Mouse (Mus musculus) heart, embryonic 14.5 days (tissue): ENCODE measurements at regions not wholly inside any gene's neighbourhood (a gene's known extent, or its start where the extent isn't known, plus 50 kb on each side); places are given as distances from the start of the nearest gene placed in this dataset.

Source experiments
- ATAC-seq: fragments of 200-750 bp; cut with Nextera tagmentation; 2 replicates; pipeline ENCODE4 v1.8.0; 2017; ENCODE audit warnings: low read depth, moderate TSS enrichment; ENCODE audit not compliant: insufficient number of reproducible peaks, insufficient read depth, low FRiP score
- H3K27ac ChIP-seq, 2 experiments: fragments of 200-500 bp in 1 of 2; fragments of 300-500 bp in 1 of 2; sonication (generic) in 1 of 2; replicated peaks in 1 of 2; 2 replicates each; pipeline ENCODE4 v1.5.1; 2012 to 2014; ENCODE audit warnings: low read depth in 2 of 2, low read length in 2 of 2, control low read depth in 1 of 2, mild to moderate bottlenecking in 1 of 2, mixed read lengths in 1 of 2; ENCODE audit not compliant: control insufficient read depth in 1 of 2, insufficient read depth in 1 of 2
- H3K27me3 ChIP-seq: fragments of 300-500 bp; sonication (generic); 2 replicates; pipeline ENCODE4 v1.6.1; 2014; ENCODE audit warnings: mild to moderate bottlenecking, low read length, control low read depth; ENCODE audit not compliant: control insufficient read depth, insufficient read depth
- H3K36me3 ChIP-seq: fragments of 300-500 bp; sonication (generic); 2 replicates; pipeline ENCODE4 v1.6.1; 2014; ENCODE audit warnings: mild to moderate bottlenecking, control low read depth, low read length, mixed read lengths; ENCODE audit not compliant: control insufficient read depth, insufficient read depth
- H3K4me1 ChIP-seq, 2 experiments: fragments of 200-500 bp in 1 of 2; fragments of 300-500 bp in 1 of 2; sonication (generic) in 1 of 2; 2 replicates each; pipeline ENCODE4 v1.6.1; 2012 to 2014; ENCODE audit warnings: low read length in 2 of 2, control low read depth in 1 of 2, mixed read lengths in 1 of 2; ENCODE audit not compliant: control insufficient read depth in 2 of 2, insufficient read depth in 2 of 2
- H3K4me2 ChIP-seq: fragments of 300-500 bp; sonication (generic); 2 replicates; pipeline ENCODE4 v1.6.1; 2014; ENCODE audit warnings: mild to moderate bottlenecking, low read length
- H3K4me3 ChIP-seq, 2 experiments: fragments of 200-500 bp in 1 of 2; fragments of 300-500 bp in 1 of 2; sonication (generic) in 1 of 2; 2 replicates each; pipeline ENCODE4 v1.5.1; 2012 to 2014; ENCODE audit warnings: low read length in 2 of 2, mild to moderate bottlenecking in 2 of 2, control low read depth in 1 of 2, low read depth in 1 of 2, moderate library complexity in 1 of 2; ENCODE audit not compliant: control insufficient read depth in 1 of 2, insufficient read depth in 1 of 2
- H3K9ac ChIP-seq: fragments of 300-500 bp; sonication (generic); 2 replicates; pipeline ENCODE4 v1.6.1; 2014; ENCODE audit warnings: mild to moderate bottlenecking, low read length
- H3K9me3 ChIP-seq: fragments of 300-500 bp; sonication (generic); 2 replicates; pipeline ENCODE4 v1.6.1; 2016; ENCODE audit warnings: low read length, control low read depth; ENCODE audit not compliant: control insufficient read depth
- WGBS: fragments of 180-500 bp; shearing (Covaris S2); extraction: QIAGEN DNeasy Blood & Tissue Kit; methylation state at CpG from one replicate; pipeline ENCODE4 v1.1.7; 2014; 5-methylcytosine and 5-hydroxymethylcytosine counted together

GRCm38 (mm10) chr5:51840638-51841329 is 273.3 kb upstream of the Ppargc1a start:
- ATAC-seq = peak; percentile 79
- no peaks in the 10 kb centered on the region for H3K9me3 ChIP-seq
- no peak overlapping the region for H3K4me3 ChIP-seq
- no peak overlapping the region for H3K9ac ChIP-seq
- WGBS = 62% methylated on average over 11 of the region's 11 CpGs
- peaks cover 5 to 17% of the 10 kb centered on the region in 2 experiments for H3K4me1 ChIP-seq
- no peaks in the 10 kb centered on the region for H3K36me3 ChIP-seq
- H3K4me2 ChIP-seq = no peak overlapping the region
- H3K27me3 ChIP-seq = no peaks in the 10 kb centered on the region
- H3K27ac ChIP-seq = peak overlapping the region in 1 of 2 experiments; percentile 44; a peak in 2 of 4 replicates

- WGBS = 36% methylated on average over 4 of the region's 4 CpGs
- Histone ChIP-seq H3K4me3 (no peak overlapping the region), H3K9ac (no peak overlapping the region), H3K36me3 (no peaks in the 10 kb centered on the region), H3K4me2 (0 out of 2 replicates have a peak overlapping the region, but pooled peaks have one; percentile 12), H3K27me3 (no peaks in the 10 kb centered on the region), H3K4me1 (peaks cover 5 to 17% of the 10 kb centered on the region in 2 experiments), H3K9me3 (no peaks in the 10 kb centered on the region), H3K27ac (peak overlapping the region in 1 of 2 experiments; percentile 12; a peak in 1 of 4 replicates)
- no peak for ATAC-seq
Measured at GRCm38 (mm10) chr5:51839292-51839691, 271.8 kb upstream of the Ppargc1a start.

GRCm38 (mm10) chr5:51830551-51830950 is 263.0 kb upstream of the Ppargc1a start:
- H3K27me3 ChIP-seq = no peaks in the 10 kb centered on the region
- H3K27ac ChIP-seq = no peak overlapping the region
- H3K9me3 ChIP-seq = no peaks in the 10 kb centered on the region
- H3K4me2 ChIP-seq = no peak overlapping the region
- WGBS = 68% methylated on average over 6 of the region's 6 CpGs
- H3K4me3 ChIP-seq = no peak overlapping the region
- no peaks in the 10 kb centered on the region for H3K4me1 ChIP-seq
- no peaks in the 10 kb centered on the region for H3K36me3 ChIP-seq
- no peak overlapping the region for H3K9ac ChIP-seq
- no peak for ATAC-seq

- no peaks in the 10 kb centered on the region for H3K9me3 ChIP-seq
- no peaks in the 10 kb centered on the region for H3K36me3 ChIP-seq
- ATAC-seq = no peak
- no peaks in the 10 kb centered on the region for H3K27me3 ChIP-seq
- H3K4me3 ChIP-seq = no peak overlapping the region
- H3K4me2 ChIP-seq = no peak overlapping the region
- H3K9ac ChIP-seq = no peak overlapping the region
- no peak overlapping the region for H3K27ac ChIP-seq
- H3K4me1 ChIP-seq = no peaks in the 10 kb centered on the region
- WGBS = 42% methylated on average over 2 of the region's 2 CpGs
Measured at GRCm38 (mm10) chr5:51830015-51830414, 262.5 kb upstream of the Ppargc1a start.

GRCm38 (mm10) chr5:51829606-51830005 is 262.1 kb upstream of the Ppargc1a start:
- no peaks in the 10 kb centered on the region for H3K27me3 ChIP-seq
- H3K36me3 ChIP-seq = no peaks in the 10 kb centered on the region
- no peaks in the 10 kb centered on the region for H3K4me1 ChIP-seq
- WGBS = 79% methylated on average over 3 of the region's 3 CpGs
- H3K4me3 ChIP-seq = no peak overlapping the region
- no peak overlapping the region for H3K4me2 ChIP-seq
- no peak for ATAC-seq
- H3K9ac ChIP-seq = no peak overlapping the region
- no peak overlapping the region for H3K27ac ChIP-seq
- no peaks in the 10 kb centered on the region for H3K9me3 ChIP-seq

GRCm38 (mm10) chr5:51829020-51829419 is 261.5 kb upstream of the Ppargc1a start:
- ATAC-seq = no peak
- Histone ChIP-seq H3K36me3 (no peaks in the 10 kb centered on the region), H3K27ac (no peak overlapping the region), H3K4me3 (no peak overlapping the region), H3K27me3 (no peaks in the 10 kb centered on the region), H3K4me2 (no peak overlapping the region), H3K4me1 (no peaks in the 10 kb centered on the region), H3K9ac (no peak overlapping the region), H3K9me3 (no peaks in the 10 kb centered on the region)
- WGBS = 68% methylated on average over 5 of the region's 5 CpGs

GRCm38 (mm10) chr5:51826269-51826668 is 258.7 kb upstream of the Ppargc1a start:
- WGBS = 73% methylated on average over 1 of the region's 1 CpGs
- H3K4me3 ChIP-seq = no peak overlapping the region
- no peak for ATAC-seq
- H3K27me3 ChIP-seq = no peaks in the 10 kb centered on the region
- no peaks in the 10 kb centered on the region for H3K36me3 ChIP-seq
- no peak overlapping the region for H3K27ac ChIP-seq
- no peak overlapping the region for H3K4me2 ChIP-seq
- no peak overlapping the region for H3K9ac ChIP-seq
- no peaks in the 10 kb centered on the region for H3K4me1 ChIP-seq
- no peaks in the 10 kb centered on the region for H3K9me3 ChIP-seq

GRCm38 (mm10) chr5:51825584-51826088 is 258.1 kb upstream of the Ppargc1a start:
- Histone ChIP-seq H3K9ac (no peak overlapping the region), H3K4me1 (no peaks in the 10 kb centered on the region), H3K36me3 (no peaks in the 10 kb centered on the region), H3K27ac (no peak overlapping the region), H3K9me3 (no peaks in the 10 kb centered on the region), H3K27me3 (no peaks in the 10 kb centered on the region), H3K4me3 (no peak overlapping the region), H3K4me2 (no peak overlapping the region)
- no peak for ATAC-seq
- WGBS = 86% methylated on average over 3 of the region's 3 CpGs
